Mouse (Mus musculus): ENCODE data around the gene Ugt1a9.
A peak's percentile ranks its signal among the peaks of the same experiment; 100 is the strongest.
"Not testable (repeated sequence)": the region's sequence is repeated elsewhere in the genome, so short reads cannot be mapped to it uniquely, and the experiment has no call there.

Gene Ugt1a9

GRCm38 (mm10) chr1:88105656-88106055 lies 35.1 kb downstream of the Ugt1a9 start:
- DNase-seq (ENCODE audit: low read depth, low spot score): no peak

- DNase-seq (ENCODE audit: low read depth, low spot score): not testable (repeated sequence)
Measured at GRCm38 (mm10) chr1:88109027-88109557, 38.5 kb downstream of the Ugt1a9 start.

DNA sequence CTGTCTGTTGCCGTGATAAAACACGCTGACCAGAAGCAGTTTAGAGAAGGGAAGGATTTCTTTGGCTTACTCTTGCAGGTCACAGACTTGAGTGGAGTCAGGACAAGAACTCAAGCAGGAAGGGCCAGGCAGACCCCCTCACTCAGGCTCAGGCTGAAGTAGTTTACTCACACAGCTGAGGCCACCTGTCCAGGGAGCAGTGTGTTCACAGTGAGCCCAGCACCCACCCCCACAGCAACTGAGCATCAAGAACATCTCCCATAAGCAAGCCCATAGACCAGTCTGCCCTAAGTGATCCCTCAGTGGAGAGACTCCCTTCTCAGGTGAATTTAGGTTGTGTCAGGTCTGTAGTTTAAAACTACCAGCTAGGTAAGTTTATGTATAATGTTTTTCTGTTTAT lies 39.0 kb downstream of the Ugt1a9 start:
- not testable (repeated sequence) for DNase-seq (ENCODE audit: low read depth, low spot score)

- not testable (repeated sequence) for DNase-seq (ENCODE audit: low read depth, low spot score)
Measured at GRCm38 (mm10) chr1:88112769-88113168, 42.2 kb downstream of the Ugt1a9 start.

- DNase-seq (ENCODE audit: low read depth, low spot score): peak; percentile 38
Measured at GRCm38 (mm10) chr1:88120550-88120949, 50.0 kb downstream of the Ugt1a9 start.

DNA sequence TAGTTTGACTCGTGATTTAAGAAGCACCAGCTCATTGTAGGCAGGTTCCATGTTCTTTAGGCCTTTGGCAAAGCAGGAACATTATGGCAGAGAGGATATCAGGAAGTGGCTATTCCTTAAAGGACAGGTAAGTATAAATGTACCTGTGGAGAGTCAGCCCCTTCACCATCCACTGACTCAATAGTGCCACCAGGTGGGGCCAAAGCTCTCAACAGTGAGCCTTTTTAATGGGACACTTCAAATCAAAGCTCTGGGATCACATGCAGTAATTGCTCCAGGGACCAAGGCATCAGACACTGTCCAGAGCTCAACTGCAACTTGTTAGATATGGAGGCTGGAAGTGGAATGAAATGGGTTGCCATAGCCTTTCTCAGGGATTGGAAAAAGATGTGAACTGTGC lies 50.9 kb downstream of the Ugt1a9 start:
- peak; percentile 57 for DNase-seq (ENCODE audit: low read depth, low spot score)

DNA sequence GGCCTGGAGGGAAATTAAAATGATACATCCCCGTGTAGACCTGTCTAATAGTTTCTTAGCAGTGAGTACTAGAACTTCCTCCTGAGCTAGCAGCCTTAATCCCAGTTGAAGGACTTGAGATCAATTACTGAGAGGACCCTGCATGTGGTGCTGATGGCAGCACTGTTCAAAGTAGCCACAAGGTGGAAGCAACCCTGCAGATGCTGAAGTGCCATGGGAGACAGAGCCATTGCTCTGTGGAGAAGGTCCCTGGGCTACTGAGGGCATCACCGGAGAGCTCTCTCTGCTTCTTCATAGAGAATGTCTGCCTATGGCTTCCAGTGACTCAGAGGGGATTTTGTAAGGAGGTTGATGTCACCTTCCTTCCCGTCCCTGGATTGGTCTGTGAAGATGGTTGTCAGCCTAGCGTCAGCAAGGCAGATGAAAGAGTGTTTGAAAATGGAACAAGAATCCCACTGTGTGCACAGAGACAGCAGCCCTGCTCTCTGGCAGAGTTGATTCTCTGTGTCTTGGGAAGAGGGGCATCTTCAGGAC lies 55.3 kb downstream of the Ugt1a9 start:
- DNase-seq (ENCODE audit: low read depth, low spot score): not testable (repeated sequence)

DNA sequence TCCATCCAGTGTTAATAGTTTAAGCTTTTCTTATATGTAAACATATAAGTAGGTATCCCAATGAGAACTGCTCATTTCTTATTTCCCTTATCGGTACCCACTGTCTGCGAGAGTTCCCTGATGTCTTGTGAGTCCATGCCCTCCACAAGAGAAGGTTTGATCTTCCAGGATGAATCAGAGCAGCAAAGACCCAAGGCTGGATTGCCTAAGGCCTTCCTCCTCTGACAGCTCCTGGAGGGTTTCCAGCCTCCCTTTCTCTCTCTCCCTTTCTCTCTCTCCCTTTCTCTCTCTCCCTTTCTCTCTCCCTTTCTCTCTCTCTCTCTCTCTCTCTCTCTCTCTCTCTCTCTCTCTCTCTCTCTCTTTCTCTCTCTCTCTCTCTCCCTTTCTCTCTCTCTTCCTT lies 58.5 kb downstream of the Ugt1a9 start:
- peak; percentile 48 for DNase-seq (ENCODE audit: low read depth, low spot score)

DNA sequence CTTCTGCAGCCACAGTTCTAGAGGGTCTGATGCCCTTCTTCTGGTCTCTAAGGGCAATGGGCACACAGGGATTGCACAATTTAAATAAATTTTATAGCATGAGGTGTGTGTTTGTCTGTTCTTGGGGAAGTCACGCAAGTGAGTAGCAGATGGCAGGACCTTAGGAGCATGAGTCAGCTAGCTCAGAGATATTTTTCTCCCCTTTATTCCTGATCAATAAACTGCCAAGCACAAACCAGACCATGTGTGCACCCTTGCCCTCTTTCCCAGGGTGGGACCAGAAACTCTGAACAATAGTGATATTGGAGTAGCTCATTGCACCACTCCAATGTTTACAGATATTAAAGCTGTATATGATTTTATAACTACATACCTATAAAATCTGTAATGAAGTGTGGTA lies 59.6 kb downstream of the Ugt1a9 start:
- not testable (repeated sequence) for DNase-seq (ENCODE audit: low read depth, low spot score)

DNA sequence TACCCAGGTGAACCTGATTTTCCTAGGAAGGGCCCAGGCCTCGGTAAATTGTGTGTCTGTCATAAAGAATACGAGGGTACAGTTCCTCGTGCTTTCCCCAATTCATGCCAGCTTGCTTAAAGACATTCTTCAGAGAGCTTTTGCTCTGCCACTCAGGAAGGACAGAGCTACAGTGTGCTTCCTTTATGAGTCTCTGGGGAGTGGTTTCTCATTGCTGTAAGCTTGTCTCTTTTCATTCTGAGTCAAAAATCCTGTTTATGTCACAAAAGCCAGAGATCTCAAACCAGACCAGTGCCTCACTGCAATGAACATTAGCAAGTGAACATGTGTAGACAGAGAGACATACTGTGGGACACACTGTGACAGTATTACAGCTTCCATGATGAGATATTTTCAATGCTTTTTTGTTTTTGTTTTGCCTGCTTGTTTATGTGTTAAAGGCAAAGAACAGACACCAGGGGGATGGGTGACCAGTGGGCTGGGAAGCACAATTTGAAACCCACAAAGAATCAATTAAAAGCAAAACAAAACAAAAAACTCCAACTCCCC lies 63.4 kb downstream of the Ugt1a9 start:
- peak; percentile 52 for DNase-seq (ENCODE audit: low read depth, low spot score)

GRCm38 (mm10) chr1:88134457-88135011 lies 63.9 kb downstream of the Ugt1a9 start, which contains the start of gene Ugt1a6a:
Gene Ugt1a6a, plus strand, starts transcription at chr1:88134809.
- peak; percentile 80 for DNase-seq (ENCODE audit: low read depth, low spot score)

DNA sequence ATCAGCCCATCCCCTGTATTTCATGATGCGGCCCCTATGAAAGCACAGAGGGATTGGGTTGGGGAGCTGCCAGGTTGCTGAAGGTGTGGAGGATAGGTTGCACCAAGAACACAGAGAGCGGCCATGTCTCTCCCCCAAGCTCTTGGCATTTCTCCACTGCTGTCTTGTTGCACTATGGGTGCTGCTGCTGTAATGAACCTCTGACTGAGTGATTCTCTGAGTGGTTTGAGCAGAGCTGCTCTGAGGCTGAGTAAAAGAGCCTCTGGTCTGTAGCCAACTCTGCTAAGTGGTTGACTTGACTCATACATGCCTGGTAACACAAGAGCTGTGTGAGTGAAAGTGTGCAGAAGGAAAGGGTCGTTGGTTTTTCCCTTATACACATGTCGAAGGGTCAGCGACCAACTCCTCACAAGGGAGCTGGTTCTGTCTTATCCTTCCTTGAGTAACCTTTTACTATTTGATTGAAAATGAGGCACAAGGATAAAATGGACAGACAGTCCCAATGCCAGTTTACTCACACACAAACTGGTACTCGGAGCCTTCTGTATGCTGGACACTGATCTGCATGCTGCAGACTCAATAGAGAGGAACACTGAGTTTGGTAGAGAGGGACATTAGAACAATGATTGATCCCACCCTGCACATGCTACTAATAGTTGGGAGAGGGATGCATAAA lies 64.8 kb downstream of the Ugt1a9 start:
- peak; percentile 64 for DNase-seq (ENCODE audit: low read depth, low spot score)

GRCm38 (mm10) chr1:88136646-88137045 lies 66.0 kb downstream of the Ugt1a9 start:
- DNase-seq (ENCODE audit: low read depth, low spot score): no peak

GRCm38 (mm10) chr1:88137264-88137663 lies 66.7 kb downstream of the Ugt1a9 start:
- no peak for DNase-seq (ENCODE audit: low read depth, low spot score)

GRCm38 (mm10) chr1:88138145-88138544 lies 67.5 kb downstream of the Ugt1a9 start:
- DNase-seq (ENCODE audit: low read depth, low spot score): no peak

DNA sequence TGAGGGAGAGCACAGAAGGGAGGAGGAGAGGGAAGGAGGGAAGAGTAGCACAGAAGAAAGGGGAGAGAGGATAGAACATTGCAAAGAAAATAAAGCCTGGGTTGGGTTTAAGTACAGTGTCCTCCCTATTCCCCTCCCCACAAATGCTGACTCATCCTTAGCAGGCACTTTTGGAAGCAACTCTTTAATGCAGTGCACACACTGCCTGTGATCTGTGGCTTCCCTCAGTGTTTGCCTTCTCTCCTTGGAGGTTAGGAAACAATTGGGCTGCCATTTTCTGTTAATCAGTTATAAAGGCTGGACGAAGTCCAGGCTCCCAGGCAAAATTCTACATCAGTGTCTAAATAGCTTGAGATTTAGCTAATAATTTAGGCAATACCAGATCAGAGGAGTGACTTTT lies 69.9 kb downstream of the Ugt1a9 start:
- peak; percentile 25 for DNase-seq (ENCODE audit: low read depth, low spot score)

GRCm38 (mm10) chr1:88143966-88144675 lies 73.5 kb downstream of the Ugt1a9 start:
- peak; percentile 65 for DNase-seq (ENCODE audit: low read depth, low spot score)

DNA sequence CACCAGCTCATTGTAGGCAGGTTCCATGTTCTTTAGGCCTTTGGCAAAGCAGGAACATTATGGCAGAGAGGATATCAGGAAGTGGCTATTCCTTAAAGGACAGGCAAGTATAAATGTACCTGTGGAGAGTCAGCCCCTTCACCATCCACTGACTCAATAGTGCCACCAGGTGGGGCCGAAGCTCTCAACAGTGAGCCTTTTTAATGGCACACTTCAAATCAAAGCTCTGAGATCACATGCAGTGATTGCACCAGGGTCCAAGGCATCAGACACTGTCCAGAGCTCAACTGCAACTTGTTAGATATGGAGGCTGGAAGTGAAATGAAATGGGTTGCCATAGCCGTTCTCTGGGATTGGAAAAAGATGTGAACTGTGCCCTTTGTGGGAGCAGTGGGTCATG lies 74.7 kb downstream of the Ugt1a9 start:
- DNase-seq (ENCODE audit: low read depth, low spot score): peak; percentile 63

GRCm38 (mm10) chr1:88150133-88150532 lies 79.5 kb downstream of the Ugt1a9 start:
- DNase-seq (ENCODE audit: low read depth, low spot score): peak; percentile 21

DNA sequence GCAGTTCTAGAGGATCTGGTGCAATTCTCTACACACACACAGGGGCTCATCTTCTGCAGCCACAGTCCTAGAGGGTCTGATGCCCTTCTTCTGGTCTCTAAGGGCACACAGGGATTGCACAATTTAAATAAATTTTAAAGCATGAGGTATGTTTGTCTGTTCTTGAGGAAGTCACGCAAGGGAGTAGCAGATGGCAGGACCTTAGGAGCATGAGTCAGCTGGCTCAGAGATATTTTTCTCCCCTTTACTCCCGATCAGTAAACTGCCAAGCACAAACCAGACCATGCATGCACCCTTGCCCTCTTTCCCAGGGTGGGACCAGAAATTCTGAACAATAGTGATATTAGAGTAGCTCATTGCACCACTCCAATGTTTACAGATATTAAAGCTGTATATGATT lies 87.8 kb downstream of the Ugt1a9 start:
- no peak for DNase-seq (ENCODE audit: low read depth, low spot score)

DNA sequence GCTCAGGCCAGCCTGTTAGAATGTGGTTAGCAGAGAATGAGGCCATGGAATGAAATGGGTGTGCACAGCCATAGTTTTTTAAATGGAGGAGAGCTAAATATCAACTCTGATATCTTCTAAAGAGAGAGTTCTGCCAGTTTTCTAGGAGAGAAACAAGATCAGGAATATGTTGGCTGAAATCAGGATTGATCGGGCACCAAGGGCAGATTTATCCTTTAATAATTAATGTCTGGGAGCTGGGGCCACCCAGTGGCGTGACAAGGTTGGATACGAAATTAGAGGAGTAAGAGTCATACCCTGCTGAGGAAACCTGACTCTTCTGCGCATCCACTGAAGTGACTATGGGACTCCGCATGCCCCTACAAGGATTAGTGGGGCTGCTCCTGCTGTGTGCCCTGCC lies 95.1 kb downstream of the Ugt1a9 start, which contains the start of gene Ugt1a5:
Gene Ugt1a5, plus strand, starts transcription at position 302 of the 400 bp plus-strand sequence.
- no peak for DNase-seq (ENCODE audit: low read depth, low spot score)

DNA sequence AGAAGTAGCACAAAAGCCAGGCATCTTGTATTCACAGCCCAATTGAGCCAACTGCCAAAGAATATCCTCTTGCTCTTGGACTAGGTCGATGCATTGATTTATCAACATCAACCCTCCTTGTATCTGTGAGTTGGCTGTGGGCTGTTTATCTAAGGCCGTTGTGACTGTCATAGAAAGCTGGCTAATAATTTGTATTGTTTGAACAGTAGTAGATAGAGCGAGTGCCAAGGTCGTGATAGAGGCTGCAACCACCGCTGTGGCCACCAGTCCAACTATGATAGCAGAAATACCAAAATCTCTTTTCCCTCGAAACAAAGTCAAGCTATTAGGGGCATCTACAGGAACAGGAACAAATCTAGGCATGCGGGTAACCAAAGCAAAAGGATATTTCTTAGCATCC lies 101.6 kb downstream of the Ugt1a9 start:
- DNase-seq (ENCODE audit: low read depth, low spot score): not testable (repeated sequence)

All from 3T3-L1 (cell line).